Mouse (Mus musculus): Measurements from ENCODE around the gene Txn2. TPM values are rescaled to one million over a fixed set of nuclear protein-coding genes. Genes with fewer than 3 reads are reported as not detected.

The Txn2 gene
- polyA plus RNA-seq, 1 experiment from 2014 or later: 291 TPM

DNA sequence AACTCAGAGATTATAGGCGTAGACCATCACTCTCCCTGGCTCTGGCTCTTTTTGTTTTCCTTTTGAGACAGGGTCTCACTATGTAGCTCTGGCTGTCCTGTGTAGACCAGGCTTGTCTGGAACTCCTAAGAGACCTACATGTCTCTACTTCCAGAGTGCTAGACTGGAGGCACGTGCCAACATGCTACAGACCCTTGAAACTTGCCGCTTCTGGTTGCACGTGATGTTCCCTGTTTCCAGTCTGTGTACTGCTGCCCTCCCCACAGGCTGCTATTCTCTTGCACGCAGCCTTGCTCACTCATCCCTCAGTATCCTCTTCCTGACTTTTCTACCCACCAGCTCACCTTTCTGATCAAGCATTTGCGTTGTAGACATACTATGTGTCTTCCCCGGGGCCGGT lies 22.7 kb downstream of the Txn2 start:
- no peaks in the 10 kb centered on the region for H3K36me3 ChIP-seq (ENCODE audit: control insufficient read depth, insufficient read depth, low read length)
- no peak overlapping the region for H3K9ac ChIP-seq (ENCODE audit: low read length)
- no peaks in the 10 kb centered on the region for H3K27me3 ChIP-seq (replicated peaks; ENCODE audit: control insufficient read depth, insufficient read depth, low read length)
- ATAC-seq (no peak), DNase-seq (ENCODE audit: low spot score) (no peak)
- no peak overlapping the region for H3K4me3 ChIP-seq (ENCODE audit: low read depth, low read length)
- H3K4me1 ChIP-seq (ENCODE audit: control insufficient read depth, insufficient read depth, low read length): 0 out of 2 replicates have a peak, but pooled peaks cover 2% of the 10 kb centered on the region
- no peak overlapping the region for H3K4me2 ChIP-seq (ENCODE audit: low read length)
- H3K27ac ChIP-seq (ENCODE audit: low read depth, low read length): no peak overlapping the region
- WGBS: 84% methylated on average over 8 of the region's 8 CpGs
- no peaks in the 10 kb centered on the region for H3K9me3 ChIP-seq (replicated peaks; ENCODE audit: control insufficient read depth, low read length)

DNA sequence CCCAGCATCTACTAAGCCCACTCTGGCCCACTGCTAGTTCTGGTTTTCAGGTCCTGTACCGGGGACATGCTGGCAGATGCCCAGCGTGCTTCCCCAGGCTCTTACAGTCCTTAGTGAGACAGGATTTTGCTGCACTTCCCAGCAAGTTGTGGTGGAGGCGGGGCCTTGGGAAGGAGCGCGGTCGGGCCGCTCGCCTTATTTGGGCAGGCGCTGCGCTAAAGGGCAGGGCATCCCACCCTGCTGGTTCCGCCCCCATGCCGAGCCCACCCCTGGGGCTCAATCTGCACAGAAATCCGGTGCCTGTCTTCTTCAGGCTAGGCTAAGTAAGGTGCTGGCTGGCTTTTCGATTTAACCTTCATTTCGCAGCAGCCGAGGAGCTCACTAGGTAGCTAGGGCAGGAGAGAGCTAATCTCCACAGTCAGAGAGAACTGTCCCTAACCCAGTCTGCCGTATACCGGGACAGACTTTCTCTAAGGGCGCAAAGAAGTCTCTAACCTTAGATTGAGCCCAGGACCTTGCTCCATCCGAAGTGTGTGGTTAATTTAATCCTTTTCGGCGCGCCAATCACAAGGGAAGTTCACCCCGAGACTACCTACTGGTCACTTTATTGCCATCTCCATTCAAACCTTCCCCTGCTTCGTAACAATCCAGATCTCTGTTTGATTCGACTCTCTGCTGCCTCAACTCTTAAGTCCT lies 23.4 kb downstream of the Txn2 start:
- ATAC-seq (0 out of 2 replicates have a peak, but pooled peaks have one; percentile 46), DNase-seq (ENCODE audit: low spot score) (peak; percentile 60)
- Histone ChIP-seq H3K27ac (ENCODE audit: low read depth, low read length) (no peak overlapping the region), H3K4me3 (ENCODE audit: low read depth, low read length) (peak overlapping the region; percentile 16; the same call in 1 of the 2 replicates), H3K36me3 (ENCODE audit: control insufficient read depth, insufficient read depth, low read length) (no peaks in the 10 kb centered on the region), H3K9me3 (replicated peaks; ENCODE audit: control insufficient read depth, low read length) (no peaks in the 10 kb centered on the region), H3K4me1 (ENCODE audit: control insufficient read depth, insufficient read depth, low read length) (0 out of 2 replicates have a peak, but pooled peaks cover 2% of the 10 kb centered on the region), H3K27me3 (replicated peaks; ENCODE audit: control insufficient read depth, insufficient read depth, low read length) (no peaks in the 10 kb centered on the region), H3K4me2 (ENCODE audit: low read length) (peak overlapping the region; percentile 52), H3K9ac (ENCODE audit: low read length) (peak overlapping the region; percentile 43; the same call in 1 of the 2 replicates)
- WGBS: 5% methylated on average over 26 of the region's 26 CpGs

DNA sequence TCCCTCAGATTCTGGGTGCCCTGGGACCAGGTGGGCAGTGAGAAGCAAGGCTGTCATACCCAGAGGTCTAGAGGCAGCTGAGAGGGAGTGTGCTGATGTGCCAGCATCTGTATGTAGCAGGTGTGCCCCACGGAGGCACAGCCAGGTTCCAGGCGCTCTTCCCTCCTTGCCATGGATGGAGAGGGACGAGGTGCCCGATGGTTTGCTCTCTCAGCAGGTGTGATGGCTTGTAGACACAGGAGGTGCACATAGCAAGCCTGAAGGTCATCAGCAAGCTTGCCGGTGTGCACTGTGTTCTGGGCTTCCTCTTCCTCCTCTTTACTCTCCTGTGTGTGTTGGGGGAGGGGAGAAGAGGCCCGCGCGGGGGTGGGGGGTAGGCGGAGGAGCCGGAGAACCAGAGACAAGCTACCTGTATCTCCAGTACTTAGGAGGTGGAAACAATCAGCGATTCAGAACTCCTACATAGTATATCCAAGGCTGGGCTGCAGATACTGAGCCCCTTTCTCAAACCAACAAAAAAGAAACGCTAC lies 24.4 kb downstream of the Txn2 start:
- Histone ChIP-seq H3K36me3 (ENCODE audit: control insufficient read depth, insufficient read depth, low read length) (no peaks in the 10 kb centered on the region), H3K9ac (ENCODE audit: low read length) (no peak overlapping the region), H3K4me1 (ENCODE audit: control insufficient read depth, insufficient read depth, low read length) (0 out of 2 replicates have a peak, but pooled peaks cover 2% of the 10 kb centered on the region), H3K4me3 (ENCODE audit: low read depth, low read length) (no peak overlapping the region), H3K4me2 (ENCODE audit: low read length) (no peak overlapping the region), H3K9me3 (replicated peaks; ENCODE audit: control insufficient read depth, low read length) (no peaks in the 10 kb centered on the region), H3K27me3 (replicated peaks; ENCODE audit: control insufficient read depth, insufficient read depth, low read length) (no peaks in the 10 kb centered on the region), H3K27ac (ENCODE audit: low read depth, low read length) (no peak overlapping the region)
- no peak for DNase-seq (ENCODE audit: low spot score)
- no peak for ATAC-seq
- 21% methylated on average over 12 of the region's 12 CpGs for WGBS

DNA sequence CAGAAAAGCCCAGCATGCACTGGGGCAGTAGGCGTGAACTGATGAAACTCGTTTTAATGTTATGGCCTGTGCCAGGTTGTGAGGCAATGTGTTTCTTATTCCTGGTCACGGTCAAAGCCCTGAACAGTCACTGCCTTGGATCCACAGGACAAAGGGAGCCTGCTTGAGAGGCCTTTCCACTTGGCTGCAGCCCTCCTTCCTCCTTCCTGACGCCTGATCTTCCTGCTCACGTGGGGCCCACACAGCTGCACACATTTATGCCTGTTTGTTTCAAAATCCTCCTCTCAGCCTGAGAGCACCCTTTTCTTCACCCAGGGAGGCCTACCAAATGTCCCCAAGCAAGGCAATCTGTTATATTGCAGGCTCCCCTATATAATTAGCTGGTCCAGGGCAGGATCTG lies 25.6 kb downstream of the Txn2 start:
- 58% methylated on average over 5 of the region's 5 CpGs for WGBS
- H3K27ac ChIP-seq (ENCODE audit: low read depth, low read length): peak overlapping the region; percentile 14; the same call in 1 of the 2 replicates
- ATAC-seq: no peak; the same call in 1 of the 2 replicates

GRCm38 (mm10) chr15:77894926-77895325 lies 33.9 kb downstream of the Txn2 start:
- 87% methylated on average over 13 of the region's 14 CpGs for WGBS

More for the DNA sequence above, 25.6 kb downstream of the Txn2 start:
- Histone ChIP-seq H3K9me3 (replicated peaks; ENCODE audit: control insufficient read depth, low read length) (no peaks in the 10 kb centered on the region), H3K9ac (ENCODE audit: low read length) (no peak overlapping the region), H3K4me1 (ENCODE audit: control insufficient read depth, insufficient read depth, low read length) (0 out of 2 replicates have a peak, but pooled peaks cover 2% of the 10 kb centered on the region), H3K36me3 (ENCODE audit: control insufficient read depth, insufficient read depth, low read length) (no peaks in the 10 kb centered on the region), H3K4me3 (ENCODE audit: low read depth, low read length) (no peak overlapping the region), H3K27me3 (replicated peaks; ENCODE audit: control insufficient read depth, insufficient read depth, low read length) (no peaks in the 10 kb centered on the region), H3K4me2 (ENCODE audit: low read length) (no peak overlapping the region)
- peak; percentile 20 for DNase-seq (ENCODE audit: low spot score)

DNA sequence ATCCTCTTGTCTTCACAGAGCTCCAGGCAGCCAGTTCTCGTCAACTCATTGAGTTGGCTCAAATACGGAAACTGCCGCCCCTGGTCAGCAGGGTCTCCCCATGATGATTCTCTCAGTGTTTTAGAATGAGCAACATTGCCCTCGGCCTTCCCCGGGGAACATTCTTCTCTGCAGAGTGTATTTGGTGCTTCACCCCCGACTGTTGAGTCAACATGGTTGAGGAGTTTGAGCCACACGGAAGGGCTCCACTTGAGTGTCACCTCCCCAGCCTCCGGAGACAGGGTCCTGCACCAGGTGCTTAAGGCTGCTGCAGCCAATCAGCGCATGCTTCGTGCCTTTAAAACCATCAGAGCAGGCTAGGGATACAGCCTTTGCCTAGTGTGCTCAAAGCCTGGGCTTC lies 35.5 kb downstream of the Txn2 start:
- Histone ChIP-seq H3K4me2 (ENCODE audit: low read length) (no peak overlapping the region), H3K4me1 (ENCODE audit: control insufficient read depth, insufficient read depth, low read length) (no peaks in the 10 kb centered on the region), H3K4me3 (ENCODE audit: low read depth, low read length) (no peak overlapping the region), H3K9me3 (replicated peaks; ENCODE audit: control insufficient read depth, low read length) (no peaks in the 10 kb centered on the region), H3K27me3 (replicated peaks; ENCODE audit: control insufficient read depth, insufficient read depth, low read length) (no peaks in the 10 kb centered on the region), H3K27ac (ENCODE audit: low read depth, low read length) (no peak overlapping the region), H3K36me3 (ENCODE audit: control insufficient read depth, insufficient read depth, low read length) (no peaks in the 10 kb centered on the region), H3K9ac (ENCODE audit: low read length) (no peak overlapping the region)
- WGBS: 78% methylated on average over 10 of the region's 10 CpGs
- ATAC-seq (no peak), DNase-seq (ENCODE audit: low spot score) (no peak)

More at GRCm38 (mm10) chr15:77894926-77895325, 33.9 kb downstream of the Txn2 start:
- Histone ChIP-seq H3K36me3 (ENCODE audit: control insufficient read depth, insufficient read depth, low read length) (no peaks in the 10 kb centered on the region), H3K27me3 (replicated peaks; ENCODE audit: control insufficient read depth, insufficient read depth, low read length) (no peaks in the 10 kb centered on the region), H3K4me1 (ENCODE audit: control insufficient read depth, insufficient read depth, low read length) (no peaks in the 10 kb centered on the region), H3K4me3 (ENCODE audit: low read depth, low read length) (no peak overlapping the region), H3K9ac (ENCODE audit: low read length) (no peak overlapping the region), H3K9me3 (replicated peaks; ENCODE audit: control insufficient read depth, low read length) (no peaks in the 10 kb centered on the region), H3K4me2 (ENCODE audit: low read length) (no peak overlapping the region), H3K27ac (ENCODE audit: low read depth, low read length) (no peak overlapping the region)
- DNase-seq (ENCODE audit: low spot score) (no peak), ATAC-seq (no peak)

- Histone ChIP-seq H3K27me3 (replicated peaks; ENCODE audit: control insufficient read depth, insufficient read depth, low read length) (no peaks in the 10 kb centered on the region), H3K4me3 (ENCODE audit: low read depth, low read length) (no peak overlapping the region), H3K27ac (ENCODE audit: low read depth, low read length) (no peak overlapping the region), H3K9me3 (replicated peaks; ENCODE audit: control insufficient read depth, low read length) (no peaks in the 10 kb centered on the region), H3K4me2 (ENCODE audit: low read length) (no peak overlapping the region), H3K36me3 (ENCODE audit: control insufficient read depth, insufficient read depth, low read length) (no peaks in the 10 kb centered on the region), H3K9ac (ENCODE audit: low read length) (no peak overlapping the region), H3K4me1 (ENCODE audit: control insufficient read depth, insufficient read depth, low read length) (no peaks in the 10 kb centered on the region)
- ATAC-seq (no peak), DNase-seq (ENCODE audit: low spot score) (no peak)
- WGBS: 86% methylated on average over 10 of the region's 10 CpGs
These were observed 36.4 kb downstream of the Txn2 start for GRCm38 (mm10) chr15:77892420-77892819.

DNA sequence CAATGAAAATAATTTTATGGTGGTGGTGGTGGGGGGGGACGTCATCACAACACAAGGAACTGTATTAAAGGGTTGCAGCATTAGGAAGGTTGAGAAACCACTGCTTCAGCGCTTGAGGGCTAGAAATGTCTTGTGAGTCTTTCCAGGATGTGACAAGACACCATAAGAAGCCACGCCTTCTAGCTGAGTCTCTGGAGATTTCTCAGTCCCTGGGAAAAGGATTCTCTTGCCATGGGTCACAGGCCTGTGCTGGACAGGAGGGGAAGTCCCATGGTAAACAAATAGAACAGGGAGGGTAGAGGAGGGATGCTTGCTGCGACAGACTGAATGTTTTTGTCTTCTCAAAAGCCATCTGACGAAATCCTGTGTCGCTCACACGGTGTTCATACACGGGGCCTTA lies 37.0 kb downstream of the Txn2 start:
- H3K36me3 ChIP-seq (ENCODE audit: control insufficient read depth, insufficient read depth, low read length): no peaks in the 10 kb centered on the region
- WGBS: 84% methylated on average over 8 of the region's 8 CpGs
- no peak overlapping the region for H3K4me2 ChIP-seq (ENCODE audit: low read length)
- no peak overlapping the region for H3K27ac ChIP-seq (ENCODE audit: low read depth, low read length)
- DNase-seq (ENCODE audit: low spot score): no peak
- H3K4me1 ChIP-seq (ENCODE audit: control insufficient read depth, insufficient read depth, low read length): no peaks in the 10 kb centered on the region
- no peak overlapping the region for H3K9ac ChIP-seq (ENCODE audit: low read length)
- no peaks in the 10 kb centered on the region for H3K27me3 ChIP-seq (replicated peaks; ENCODE audit: control insufficient read depth, insufficient read depth, low read length)
- no peaks in the 10 kb centered on the region for H3K9me3 ChIP-seq (replicated peaks; ENCODE audit: control insufficient read depth, low read length)
- no peak overlapping the region for H3K4me3 ChIP-seq (ENCODE audit: low read depth, low read length)
- no peak for ATAC-seq

DNA sequence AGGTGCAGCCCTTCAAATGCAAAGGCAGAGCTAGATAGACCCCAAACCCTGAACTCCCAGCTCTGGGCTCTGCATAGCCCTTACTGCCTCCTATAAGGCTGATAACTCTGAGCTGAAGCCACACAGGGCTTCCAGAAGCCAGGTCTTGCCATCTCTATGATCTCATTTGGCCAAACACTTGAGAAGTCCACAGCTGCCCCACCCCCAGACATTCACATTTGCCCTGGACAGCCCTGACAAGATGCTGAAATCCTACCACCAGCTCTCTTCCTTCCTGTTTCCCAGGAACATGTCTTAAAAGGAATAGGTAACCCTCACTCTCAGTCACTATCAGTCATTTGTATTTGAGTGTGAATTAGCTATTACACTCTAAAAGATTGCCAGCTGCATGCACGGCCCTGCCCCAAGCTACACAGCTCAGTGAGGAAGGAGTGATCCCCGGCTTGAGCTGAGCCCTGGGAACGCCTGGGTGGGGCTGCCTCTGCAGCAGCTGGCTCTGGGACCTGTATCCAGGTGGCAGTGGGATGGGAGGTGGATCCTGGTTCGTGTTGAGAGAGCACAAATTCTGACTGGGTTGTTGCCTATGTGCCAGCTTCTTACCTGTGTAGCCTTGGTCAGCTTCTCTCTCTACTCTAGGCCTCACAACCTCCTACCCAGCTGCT lies 38.9 kb downstream of the Txn2 start:
- ATAC-seq (no peak), DNase-seq (ENCODE audit: low spot score) (no peak)
- H3K36me3 ChIP-seq (ENCODE audit: control insufficient read depth, insufficient read depth, low read length): no peaks in the 10 kb centered on the region
- no peaks in the 10 kb centered on the region for H3K4me1 ChIP-seq (ENCODE audit: control insufficient read depth, insufficient read depth, low read length)
- H3K27me3 ChIP-seq (replicated peaks; ENCODE audit: control insufficient read depth, insufficient read depth, low read length): no peaks in the 10 kb centered on the region
- WGBS: 57% methylated on average over 4 of the region's 4 CpGs
- H3K27ac ChIP-seq (ENCODE audit: low read depth, low read length): no peak overlapping the region
- H3K4me3 ChIP-seq (ENCODE audit: low read depth, low read length): no peak overlapping the region
- no peaks in the 10 kb centered on the region for H3K9me3 ChIP-seq (replicated peaks; ENCODE audit: control insufficient read depth, low read length)
- no peak overlapping the region for H3K4me2 ChIP-seq (ENCODE audit: low read length)
- no peak overlapping the region for H3K9ac ChIP-seq (ENCODE audit: low read length)
